Mouse (Mus musculus): ENCODE data around the gene Trib3. TPM values are rescaled to one million over a fixed set of nuclear protein-coding genes. Genes with fewer than 3 reads are reported as not detected.

Trib3 gene
- total RNA-seq, 1 experiment, result 18.5 TPM

GRCm38 (mm10) chr2:152333345-152334006 lies 10.4 kb downstream of the Trib3 start:
- Histone ChIP-seq H3K9ac (ENCODE audit: insufficient read depth, low read depth, low read length, poor library complexity, severe bottlenecking) (no peak overlapping the region), H3K4me3 (ENCODE audit: insufficient read depth in 1 of 2, low read depth in 1 of 2, low read length in 2 of 2, poor library complexity in 1 of 2, severe bottlenecking in 1 of 2) (no peak overlapping the region), H3K4me1 (ENCODE audit: control insufficient read depth in 2 of 2, insufficient read depth in 2 of 2, low read length in 2 of 2, poor library complexity in 1 of 2) (peaks cover 2 to 19% of the 10 kb centered on the region in 2 experiments; a peak in 3 of 4 replicates), H3K36me3 (ENCODE audit: control insufficient read depth, insufficient read depth, low read length, poor library complexity, severe bottlenecking) (peaks cover 24% of the 10 kb centered on the region; the same call in 1 of the 2 replicates), H3K9me3 (ENCODE audit: control insufficient read depth, insufficient read depth, low read depth, low read length) (no peaks in the 10 kb centered on the region), H3K27ac (ENCODE audit: insufficient read depth, low read depth, low read length, poor library complexity, severe bottlenecking) (no peak overlapping the region)
- DNase-seq (ENCODE audit: low read depth, low spot score), result no peak
- TF ChIP-seq ZNF384 (IDR thresholded peaks at IDR 0.05; ENCODE audit: low read depth, low read length), result peak; percentile 55; the same call in 1 of the 2 replicates
- TF ChIP-seq HCFC1 (IDR thresholded peaks at IDR 0.05; ENCODE audit: borderline replicate concordance, insufficient read depth, low read length), result no peak
- in situ Hi-C loops (cut with MboI; ENCODE audit: low sequenced_read_pairs in 2 of 2, unreplicated experiment in 2 of 2), result no loop called here

GRCm38 (mm10) chr2:152332101-152332825 lies 11.6 kb downstream of the Trib3 start, which contains the start of gene Rbck1:
Gene Rbck1 (minus strand): TSS chr2:152332653.
- H3K27ac ChIP-seq (ENCODE audit: insufficient read depth, low read depth, low read length, poor library complexity, severe bottlenecking), result peak within 1 kb of the TSS; percentile 69
- no peaks in the 10 kb centered on the region for H3K9me3 ChIP-seq (ENCODE audit: control insufficient read depth, insufficient read depth, low read depth, low read length)
- H3K4me1 ChIP-seq (ENCODE audit: control insufficient read depth in 2 of 2, insufficient read depth in 2 of 2, low read length in 2 of 2, poor library complexity in 1 of 2), result peaks cover 2 to 14% of the 10 kb centered on the region in 2 experiments; a peak in 3 of 4 replicates
- TF ChIP-seq CHD2 (IDR thresholded peaks at IDR 0.05; ENCODE audit: low read depth, low read length) (no peak), HCFC1 (IDR thresholded peaks at IDR 0.05; ENCODE audit: borderline replicate concordance, insufficient read depth, low read length) (peak; percentile 82)
- in situ Hi-C loops (cut with MboI; ENCODE audit: low sequenced_read_pairs in 2 of 2, unreplicated experiment in 2 of 2), result no loop called here
- peaks cover 18% of the 10 kb centered on the region; the same call in 1 of the 2 replicates for H3K36me3 ChIP-seq (ENCODE audit: control insufficient read depth, insufficient read depth, low read length, poor library complexity, severe bottlenecking)
- peak within 1 kb of the TSS; percentile 96 for H3K9ac ChIP-seq (ENCODE audit: insufficient read depth, low read depth, low read length, poor library complexity, severe bottlenecking)
- peak; percentile 85 for DNase-seq (ENCODE audit: low read depth, low spot score)
- H3K4me3 ChIP-seq (ENCODE audit: insufficient read depth in 1 of 2, low read depth in 1 of 2, low read length in 2 of 2, poor library complexity in 1 of 2, severe bottlenecking in 1 of 2), result peak within 1 kb of the TSS; percentile 94 to 95

GRCm38 (mm10) chr2:152330858-152331423 lies 12.9 kb downstream of the Trib3 start:
- in situ Hi-C loops (cut with MboI; ENCODE audit: low sequenced_read_pairs in 2 of 2, unreplicated experiment in 2 of 2), result no loop called here
- H3K27ac ChIP-seq (ENCODE audit: insufficient read depth, low read depth, low read length, poor library complexity, severe bottlenecking), result no peak overlapping the region
- peaks cover 25% of the 10 kb centered on the region for H3K36me3 ChIP-seq (ENCODE audit: control insufficient read depth, insufficient read depth, low read length, poor library complexity, severe bottlenecking)
- no peaks in the 10 kb centered on the region for H3K9me3 ChIP-seq (ENCODE audit: control insufficient read depth, insufficient read depth, low read depth, low read length)
- peaks cover 2 to 18% of the 10 kb centered on the region in 2 experiments; a peak in 3 of 4 replicates for H3K4me1 ChIP-seq (ENCODE audit: control insufficient read depth in 2 of 2, insufficient read depth in 2 of 2, low read length in 2 of 2, poor library complexity in 1 of 2)
- H3K4me3 ChIP-seq (ENCODE audit: insufficient read depth in 1 of 2, low read depth in 1 of 2, low read length in 2 of 2, poor library complexity in 1 of 2, severe bottlenecking in 1 of 2), result peak overlapping the region; percentile 94 to 95
- H3K9ac ChIP-seq (ENCODE audit: insufficient read depth, low read depth, low read length, poor library complexity, severe bottlenecking), result peak overlapping the region; percentile 96; the same call in 1 of the 2 replicates
- TF ChIP-seq MAFK (IDR thresholded peaks at IDR 0.05; ENCODE audit: insufficient read depth, low read depth, low read length), result no peak
- TF ChIP-seq ZNF384 (IDR thresholded peaks at IDR 0.05; ENCODE audit: low read depth, low read length), result no peak
- TF ChIP-seq CHD2 (IDR thresholded peaks at IDR 0.05; ENCODE audit: low read depth, low read length), result no peak
- no peak for TF ChIP-seq HCFC1 (IDR thresholded peaks at IDR 0.05; ENCODE audit: borderline replicate concordance, insufficient read depth, low read length)
- TF ChIP-seq ZC3H11A (IDR thresholded peaks at IDR 0.05; ENCODE audit: borderline replicate concordance, low read depth, low read length), result no peak
- no peak for DNase-seq (ENCODE audit: low read depth, low spot score)

GRCm38 (mm10) chr2:152327980-152328379 lies 15.9 kb downstream of the Trib3 start:
- DNase-seq (ENCODE audit: low read depth, low spot score), result no peak
- Histone ChIP-seq H3K4me1 (ENCODE audit: control insufficient read depth in 2 of 2, insufficient read depth in 2 of 2, low read length in 2 of 2, poor library complexity in 1 of 2) (peaks cover 2 to 18% of the 10 kb centered on the region in 2 experiments; a peak in 3 of 4 replicates), H3K4me3 (ENCODE audit: insufficient read depth in 1 of 2, low read depth in 1 of 2, low read length in 2 of 2, poor library complexity in 1 of 2, severe bottlenecking in 1 of 2) (no peak overlapping the region), H3K9ac (ENCODE audit: insufficient read depth, low read depth, low read length, poor library complexity, severe bottlenecking) (no peak overlapping the region), H3K27ac (ENCODE audit: insufficient read depth, low read depth, low read length, poor library complexity, severe bottlenecking) (no peak overlapping the region), H3K9me3 (ENCODE audit: control insufficient read depth, insufficient read depth, low read depth, low read length) (no peaks in the 10 kb centered on the region), H3K36me3 (ENCODE audit: control insufficient read depth, insufficient read depth, low read length, poor library complexity, severe bottlenecking) (peaks cover 49% of the 10 kb centered on the region)
- TF ChIP-seq HCFC1 (IDR thresholded peaks at IDR 0.05; ENCODE audit: borderline replicate concordance, insufficient read depth, low read length) (no peak), CHD2 (IDR thresholded peaks at IDR 0.05; ENCODE audit: low read depth, low read length) (no peak), ZC3H11A (IDR thresholded peaks at IDR 0.05; ENCODE audit: borderline replicate concordance, low read depth, low read length) (no peak), MAFK (IDR thresholded peaks at IDR 0.05; ENCODE audit: insufficient read depth, low read depth, low read length) (no peak), ZNF384 (IDR thresholded peaks at IDR 0.05; ENCODE audit: low read depth, low read length) (no peak)
- in situ Hi-C loops (cut with MboI; ENCODE audit: low sequenced_read_pairs in 2 of 2, unreplicated experiment in 2 of 2), result no loop called here

Measured in ES-E14 (cell line).